Mouse (Mus musculus): ENCODE measurements around the gene Mlycd.

Gene Mlycd

DNA sequence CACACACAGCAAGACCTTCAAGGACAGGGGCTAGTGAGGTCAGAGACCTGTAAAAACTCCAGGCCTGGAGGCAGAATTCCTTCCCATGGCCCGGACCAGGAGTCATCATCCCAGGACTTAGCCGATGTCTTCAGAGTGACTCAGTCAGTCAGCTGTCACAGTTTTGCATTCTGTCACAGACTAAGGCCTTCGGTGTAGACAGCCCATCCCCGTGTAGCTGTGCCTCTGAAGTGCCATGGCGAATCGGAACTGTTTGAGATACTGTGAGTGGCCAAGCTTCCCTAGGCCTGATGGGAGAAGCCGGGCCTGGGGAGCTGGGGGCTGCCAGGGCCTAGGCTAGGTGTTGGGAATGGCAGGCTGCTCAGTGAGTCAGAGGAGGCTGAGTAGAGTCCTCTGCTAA lies 36.0 kb downstream of the Mlycd start:
- no peak overlapping the region for H3K4me3 ChIP-seq (replicated peaks; ENCODE audit: low read length)
- no peaks in the 10 kb centered on the region for H3K36me3 ChIP-seq (ENCODE audit: insufficient read depth, low read length)
- no peaks in the 10 kb centered on the region for H3K9me3 ChIP-seq (ENCODE audit: low read length)
- peaks cover 23% of the 10 kb centered on the region for H3K27me3 ChIP-seq (ENCODE audit: insufficient read depth, low read length)
- no peak for TF ChIP-seq NANOG (IDR thresholded peaks at IDR 0.05; ENCODE audit: borderline replicate concordance, low read length)
- no peak for TF ChIP-seq CTCF (conservative IDR thresholded peaks at IDR 0.05; ENCODE audit: low read length)
- TF ChIP-seq POU5F1 (IDR thresholded peaks at IDR 0.05; ENCODE audit: borderline replicate concordance, low read length): no peak
- peaks cover 9% of the 10 kb centered on the region for H3K4me1 ChIP-seq (replicated peaks; ENCODE audit: low read depth, low read length)

- Histone ChIP-seq H3K27me3 (ENCODE audit: insufficient read depth, low read length) (peaks cover 25% of the 10 kb centered on the region), H3K9me3 (ENCODE audit: low read length) (no peaks in the 10 kb centered on the region), H3K4me3 (replicated peaks; ENCODE audit: low read length) (no peak overlapping the region), H3K4me1 (replicated peaks; ENCODE audit: low read depth, low read length) (peaks cover 21% of the 10 kb centered on the region), H3K36me3 (ENCODE audit: insufficient read depth, low read length) (no peaks in the 10 kb centered on the region)
- TF ChIP-seq CTCF (conservative IDR thresholded peaks at IDR 0.05; ENCODE audit: low read length) (no peak), POU5F1 (IDR thresholded peaks at IDR 0.05; ENCODE audit: borderline replicate concordance, low read length) (no peak), NANOG (IDR thresholded peaks at IDR 0.05; ENCODE audit: borderline replicate concordance, low read length) (no peak)
Observed at GRCm38 (mm10) chr8:119432372-119432771, 37.7 kb downstream of the Mlycd start.

GRCm38 (mm10) chr8:119433582-119434174 lies 39.0 kb downstream of the Mlycd start, which contains the start of gene Osgin1:
Gene Osgin1, plus strand, starts transcription at chr8:119434124.
- no peaks in the 10 kb centered on the region for H3K9me3 ChIP-seq (ENCODE audit: low read length)
- no peaks in the 10 kb centered on the region for H3K36me3 ChIP-seq (ENCODE audit: insufficient read depth, low read length)
- no peak within 1 kb of the TSS for H3K4me3 ChIP-seq (replicated peaks; ENCODE audit: low read length)
- H3K27me3 ChIP-seq (ENCODE audit: insufficient read depth, low read length): peaks cover 25% of the 10 kb centered on the region
- TF ChIP-seq POU5F1 (IDR thresholded peaks at IDR 0.05; ENCODE audit: borderline replicate concordance, low read length): no peak
- TF ChIP-seq CTCF (conservative IDR thresholded peaks at IDR 0.05; ENCODE audit: low read length): no peak
- no peak for TF ChIP-seq NANOG (IDR thresholded peaks at IDR 0.05; ENCODE audit: borderline replicate concordance, low read length)
- H3K4me1 ChIP-seq (replicated peaks; ENCODE audit: low read depth, low read length): peaks cover 17% of the 10 kb centered on the region

GRCm38 (mm10) chr8:119434569-119434968 lies 39.9 kb downstream of the Mlycd start:
- H3K4me1 ChIP-seq (replicated peaks; ENCODE audit: low read depth, low read length): peaks cover 20% of the 10 kb centered on the region
- TF ChIP-seq CTCF (conservative IDR thresholded peaks at IDR 0.05; ENCODE audit: low read length) (no peak), POU5F1 (IDR thresholded peaks at IDR 0.05; ENCODE audit: borderline replicate concordance, low read length) (no peak), NANOG (IDR thresholded peaks at IDR 0.05; ENCODE audit: borderline replicate concordance, low read length) (no peak)
- no peak overlapping the region for H3K4me3 ChIP-seq (replicated peaks; ENCODE audit: low read length)
- H3K36me3 ChIP-seq (ENCODE audit: insufficient read depth, low read length): no peaks in the 10 kb centered on the region
- peaks cover 19% of the 10 kb centered on the region for H3K27me3 ChIP-seq (ENCODE audit: insufficient read depth, low read length)
- H3K9me3 ChIP-seq (ENCODE audit: low read length): no peaks in the 10 kb centered on the region

DNA sequence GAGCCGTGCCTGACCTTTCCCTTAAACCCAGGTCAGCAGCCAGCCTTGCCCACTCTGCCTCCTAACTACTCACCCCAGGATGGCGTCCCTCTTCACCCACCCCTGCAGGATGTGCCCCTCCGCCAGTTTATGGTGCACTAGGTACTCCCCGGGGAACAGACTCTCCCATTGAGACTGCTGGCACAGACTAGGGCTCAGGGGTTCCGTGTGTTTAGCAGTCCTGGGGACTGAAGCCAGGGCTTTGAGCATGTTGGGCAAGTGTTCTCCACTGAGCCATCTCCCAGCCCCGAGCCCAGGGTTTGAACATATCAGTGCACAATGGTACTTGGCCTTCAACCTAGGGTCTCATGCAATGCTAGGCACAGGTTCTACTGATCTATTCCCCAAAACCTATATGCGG lies 40.8 kb downstream of the Mlycd start:
- H3K4me3 ChIP-seq (replicated peaks; ENCODE audit: low read length): no peak overlapping the region
- no peaks in the 10 kb centered on the region for H3K36me3 ChIP-seq (ENCODE audit: insufficient read depth, low read length)
- H3K27me3 ChIP-seq (ENCODE audit: insufficient read depth, low read length): peaks cover 16% of the 10 kb centered on the region
- peaks cover 30% of the 10 kb centered on the region for H3K4me1 ChIP-seq (replicated peaks; ENCODE audit: low read depth, low read length)
- no peaks in the 10 kb centered on the region for H3K9me3 ChIP-seq (ENCODE audit: low read length)
- TF ChIP-seq CTCF (conservative IDR thresholded peaks at IDR 0.05; ENCODE audit: low read length) (no peak), NANOG (IDR thresholded peaks at IDR 0.05; ENCODE audit: borderline replicate concordance, low read length) (no peak), POU5F1 (IDR thresholded peaks at IDR 0.05; ENCODE audit: borderline replicate concordance, low read length) (no peak)

DNA sequence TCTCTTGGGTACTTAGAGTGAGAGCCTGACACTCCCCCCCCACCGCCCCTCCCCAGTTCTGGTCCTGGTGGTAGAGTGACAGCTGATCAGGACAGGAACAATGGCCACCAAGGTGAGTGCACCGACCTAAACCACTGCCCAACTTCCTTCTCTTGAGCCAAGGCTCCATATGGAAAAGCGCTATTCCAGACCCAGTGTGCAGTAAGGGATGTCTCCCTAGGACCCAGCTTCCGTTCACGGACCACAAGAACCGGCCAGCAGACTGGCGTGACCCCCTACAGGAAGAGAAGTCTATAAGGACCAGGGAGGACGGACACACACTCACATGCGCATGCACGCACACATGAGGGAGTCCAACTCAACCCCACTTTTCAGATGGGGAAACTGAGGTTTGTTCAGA lies 41.7 kb downstream of the Mlycd start:
- no peaks in the 10 kb centered on the region for H3K36me3 ChIP-seq (ENCODE audit: insufficient read depth, low read length)
- peaks cover 38% of the 10 kb centered on the region for H3K4me1 ChIP-seq (replicated peaks; ENCODE audit: low read depth, low read length)

DNA sequence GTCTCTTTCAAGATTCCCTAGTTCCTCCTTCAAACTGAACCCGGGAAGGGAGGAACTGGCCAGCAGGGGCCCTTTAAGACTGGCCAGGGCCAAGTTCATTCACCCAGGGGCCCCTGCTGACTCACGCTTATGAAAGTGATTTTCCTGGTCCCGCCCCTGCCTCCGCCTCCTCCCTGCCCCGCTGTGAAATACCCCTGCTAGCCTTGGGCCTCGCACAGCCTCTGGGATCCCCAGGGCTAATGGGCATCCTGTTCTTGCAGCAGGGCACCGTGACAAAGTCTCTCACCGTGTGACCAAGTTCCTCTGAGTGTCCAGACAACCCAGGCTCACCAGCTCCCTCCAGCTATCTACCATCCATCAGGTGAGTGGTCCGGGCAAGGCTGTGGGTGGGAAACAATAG lies 42.3 kb downstream of the Mlycd start:
- Histone ChIP-seq H3K36me3 (ENCODE audit: insufficient read depth, low read length) (no peaks in the 10 kb centered on the region), H3K27me3 (ENCODE audit: insufficient read depth, low read length) (peaks cover 22% of the 10 kb centered on the region), H3K9me3 (ENCODE audit: low read length) (no peaks in the 10 kb centered on the region), H3K4me1 (replicated peaks; ENCODE audit: low read depth, low read length) (peaks cover 42% of the 10 kb centered on the region), H3K4me3 (replicated peaks; ENCODE audit: low read length) (no peak overlapping the region)
- TF ChIP-seq CTCF (conservative IDR thresholded peaks at IDR 0.05; ENCODE audit: low read length) (no peak), NANOG (IDR thresholded peaks at IDR 0.05; ENCODE audit: borderline replicate concordance, low read length) (no peak), POU5F1 (IDR thresholded peaks at IDR 0.05; ENCODE audit: borderline replicate concordance, low read length) (no peak)

More for the DNA sequence above, 41.7 kb downstream of the Mlycd start:
- no peak for TF ChIP-seq NANOG (IDR thresholded peaks at IDR 0.05; ENCODE audit: borderline replicate concordance, low read length)
- no peak for TF ChIP-seq CTCF (conservative IDR thresholded peaks at IDR 0.05; ENCODE audit: low read length)
- no peak for TF ChIP-seq POU5F1 (IDR thresholded peaks at IDR 0.05; ENCODE audit: borderline replicate concordance, low read length)
- Histone ChIP-seq H3K4me3 (replicated peaks; ENCODE audit: low read length) (no peak overlapping the region), H3K27me3 (ENCODE audit: insufficient read depth, low read length) (peaks cover 16% of the 10 kb centered on the region), H3K9me3 (ENCODE audit: low read length) (no peaks in the 10 kb centered on the region)

DNA sequence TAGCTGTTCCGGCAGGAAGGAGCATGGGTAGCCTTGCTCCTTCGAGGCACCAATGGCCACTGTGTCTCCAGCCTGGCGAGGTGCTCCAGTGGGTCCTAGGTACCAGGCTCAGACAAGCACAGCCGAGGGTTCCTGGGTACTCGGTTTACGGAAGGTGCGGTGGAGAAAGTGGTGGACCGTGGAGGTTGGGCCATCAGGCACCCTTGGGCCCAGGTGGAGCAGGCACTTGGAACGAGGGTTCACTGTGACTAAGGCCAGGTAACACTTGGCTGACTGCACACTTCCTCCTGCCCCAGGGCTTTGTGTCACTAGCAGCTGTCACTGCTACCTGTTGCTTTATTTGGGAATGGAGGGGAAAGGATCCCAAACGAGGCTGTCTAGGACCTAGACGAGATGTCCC lies 42.8 kb downstream of the Mlycd start:
- H3K9me3 ChIP-seq (ENCODE audit: low read length): no peaks in the 10 kb centered on the region
- peaks cover 28% of the 10 kb centered on the region for H3K27me3 ChIP-seq (ENCODE audit: insufficient read depth, low read length)
- TF ChIP-seq CTCF (conservative IDR thresholded peaks at IDR 0.05; ENCODE audit: low read length) (no peak), NANOG (IDR thresholded peaks at IDR 0.05; ENCODE audit: borderline replicate concordance, low read length) (no peak), POU5F1 (IDR thresholded peaks at IDR 0.05; ENCODE audit: borderline replicate concordance, low read length) (no peak)
- peaks cover 38% of the 10 kb centered on the region for H3K4me1 ChIP-seq (replicated peaks; ENCODE audit: low read depth, low read length)
- H3K4me3 ChIP-seq (replicated peaks; ENCODE audit: low read length): no peak overlapping the region
- H3K36me3 ChIP-seq (ENCODE audit: insufficient read depth, low read length): no peaks in the 10 kb centered on the region

- TF ChIP-seq CTCF (conservative IDR thresholded peaks at IDR 0.05; ENCODE audit: low read length): no peak
- Histone ChIP-seq H3K36me3 (ENCODE audit: insufficient read depth, low read length) (no peaks in the 10 kb centered on the region), H3K27me3 (ENCODE audit: insufficient read depth, low read length) (peaks cover 38% of the 10 kb centered on the region), H3K4me1 (replicated peaks; ENCODE audit: low read depth, low read length) (peaks cover 38% of the 10 kb centered on the region), H3K4me3 (replicated peaks; ENCODE audit: low read length) (no peak overlapping the region), H3K9me3 (ENCODE audit: low read length) (no peaks in the 10 kb centered on the region)
Observed at GRCm38 (mm10) chr8:119438876-119439275, 44.2 kb downstream of the Mlycd start.

Data from E14TG2a.4 (cell line).